Mouse (Mus musculus): ENCODE data around the gene Pip4k2c. TPM values are rescaled to one million over a fixed set of nuclear protein-coding genes. Genes with fewer than 3 reads are reported as not detected.

Gene Pip4k2c
- polyA plus RNA-seq, 1 experiment = 22.2 TPM

DNA sequence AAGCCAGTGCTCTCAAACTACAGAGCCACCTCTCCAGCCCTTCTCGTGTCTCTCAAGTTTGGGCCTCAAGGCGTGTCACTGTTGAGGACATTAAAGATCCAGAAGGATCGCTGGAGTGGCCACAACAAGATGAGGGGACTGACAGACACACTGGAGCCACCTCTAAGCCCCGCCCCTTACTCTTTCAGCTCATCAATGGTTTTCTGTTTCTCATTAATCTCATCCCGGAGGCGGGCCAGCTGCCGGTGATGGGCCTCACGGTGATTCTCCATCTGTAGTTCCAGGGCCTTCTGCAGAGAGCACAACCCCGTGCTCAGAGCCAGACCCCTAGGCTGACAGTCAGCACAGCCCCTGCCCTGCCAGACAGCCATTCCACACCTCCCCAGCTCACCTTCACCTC, 25.2 kb upstream of the Pip4k2c start:
- Histone ChIP-seq H3K36me3 (ENCODE audit: control insufficient read depth, insufficient read depth, low read length) (no peaks in the 10 kb centered on the region), H3K27me3 (ENCODE audit: control insufficient read depth, insufficient read depth, low read length) (0 out of 2 replicates have a peak, but pooled peaks cover 2% of the 10 kb centered on the region), H3K4me1 (ENCODE audit: control insufficient read depth, insufficient read depth, insufficient read length) (no peaks in the 10 kb centered on the region; the same call in 1 of the 2 replicates), H3K27ac (ENCODE audit: insufficient read depth, low read length) (no peak overlapping the region), H3K4me3 (ENCODE audit: extremely low read depth, insufficient read depth, insufficient read length) (no peak overlapping the region)
- TF ChIP-seq POLR2A (IDR thresholded peaks at IDR 0.05; ENCODE audit: low read depth, low read length) = no peak
- TF ChIP-seq CTCF (IDR thresholded peaks at IDR 0.05; ENCODE audit: extremely low read depth, insufficient read depth, insufficient read length, insufficient replicate concordance) = no peak
- DNase-seq (ENCODE audit: low read depth in 1 of 2, low spot score in 2 of 2) = no peak
- 79% methylated on average over 9 of the region's 9 CpGs for WGBS

DNA sequence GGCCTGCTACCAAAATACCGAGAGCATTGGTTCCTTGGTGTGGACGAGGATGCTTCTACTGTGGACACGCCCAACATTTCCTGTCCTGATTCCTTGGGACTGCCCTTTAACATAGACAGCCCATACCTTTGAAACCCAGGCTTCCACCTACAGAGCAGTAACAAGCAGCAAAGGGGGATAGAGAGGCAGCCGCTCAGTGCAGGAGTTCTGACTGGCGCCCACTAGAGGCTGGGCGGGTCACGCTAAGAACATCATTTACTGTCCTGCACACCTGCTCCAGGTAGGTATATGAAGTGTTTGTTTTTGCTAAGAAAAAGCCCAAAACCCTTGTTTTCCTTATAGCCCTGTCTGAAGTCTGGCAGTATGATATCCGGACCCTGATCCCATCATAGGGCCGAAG, 21.8 kb upstream of the Pip4k2c start:
- TF ChIP-seq CTCF (IDR thresholded peaks at IDR 0.05; ENCODE audit: extremely low read depth, insufficient read depth, insufficient read length, insufficient replicate concordance) (peak; percentile 18; the same call in 1 of the 2 replicates), POLR2A (IDR thresholded peaks at IDR 0.05; ENCODE audit: low read depth, low read length) (no peak)
- 0 out of 2 replicates have a peak, but pooled peaks cover 2% of the 10 kb centered on the region for H3K27me3 ChIP-seq (ENCODE audit: control insufficient read depth, insufficient read depth, low read length)
- no peak overlapping the region for H3K4me3 ChIP-seq (ENCODE audit: extremely low read depth, insufficient read depth, insufficient read length)
- H3K36me3 ChIP-seq (ENCODE audit: control insufficient read depth, insufficient read depth, low read length) = no peaks in the 10 kb centered on the region
- WGBS = 89% methylated on average over 9 of the region's 9 CpGs
- no peak overlapping the region for H3K27ac ChIP-seq (ENCODE audit: insufficient read depth, low read length)
- peak in 1 of 2 experiments; percentile 23 for DNase-seq (ENCODE audit: low read depth in 1 of 2, low spot score in 2 of 2)
- H3K4me1 ChIP-seq (ENCODE audit: control insufficient read depth, insufficient read depth, insufficient read length) = no peaks in the 10 kb centered on the region; the same call in 1 of the 2 replicates

DNA sequence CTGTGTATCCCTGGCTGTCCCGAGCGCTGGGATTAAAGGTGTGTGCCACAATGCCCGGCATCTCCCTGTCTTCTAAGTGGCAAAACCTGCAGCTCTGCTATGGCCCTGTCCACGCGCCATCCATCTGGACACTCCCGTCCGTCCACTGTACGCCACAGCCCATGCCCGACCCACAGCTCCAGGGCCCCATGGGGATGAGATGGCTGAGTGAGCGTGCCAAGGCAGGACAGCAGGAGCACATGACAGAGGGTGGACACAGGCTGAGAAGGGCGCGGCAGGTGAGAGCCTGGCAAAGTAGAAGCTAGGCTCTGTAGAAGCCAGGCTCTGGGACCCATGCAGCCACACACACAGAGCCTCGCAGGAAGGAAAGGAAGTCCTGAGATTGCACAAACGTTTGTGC, 20.4 kb upstream of the Pip4k2c start:
- WGBS = 72% methylated on average over 14 of the region's 14 CpGs
- no peak for TF ChIP-seq CTCF (IDR thresholded peaks at IDR 0.05; ENCODE audit: extremely low read depth, insufficient read depth, insufficient read length, insufficient replicate concordance)
- no peak for TF ChIP-seq POLR2A (IDR thresholded peaks at IDR 0.05; ENCODE audit: low read depth, low read length)

DNA sequence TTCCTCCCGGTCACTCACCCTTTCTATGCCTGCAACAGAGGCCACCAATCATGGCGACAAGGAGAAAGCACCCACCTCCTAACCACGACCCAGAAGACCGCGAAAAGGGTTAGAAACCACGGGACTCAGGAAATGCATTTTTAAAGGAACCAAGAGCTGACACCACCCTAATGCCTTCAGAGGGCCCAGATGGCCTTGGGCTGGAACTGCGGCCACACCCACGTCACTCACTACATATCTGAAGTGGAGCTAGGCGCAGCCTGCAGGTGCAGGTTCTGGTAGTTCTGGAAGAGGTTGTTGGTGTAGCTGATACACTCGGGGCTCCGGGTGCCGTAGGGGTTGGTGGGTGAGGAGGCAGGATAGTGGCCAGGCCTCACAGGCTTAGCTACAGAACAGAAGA, 19.3 kb upstream of the Pip4k2c start:
- Histone ChIP-seq H3K27me3 (ENCODE audit: control insufficient read depth, insufficient read depth, low read length) (no peaks in the 10 kb centered on the region), H3K4me3 (ENCODE audit: extremely low read depth, insufficient read depth, insufficient read length) (no peak overlapping the region), H3K36me3 (ENCODE audit: control insufficient read depth, insufficient read depth, low read length) (no peaks in the 10 kb centered on the region), H3K27ac (ENCODE audit: insufficient read depth, low read length) (no peak overlapping the region), H3K4me1 (ENCODE audit: control insufficient read depth, insufficient read depth, insufficient read length) (peaks cover 3% of the 10 kb centered on the region)
- WGBS = 11% methylated on average over 12 of the region's 12 CpGs
- TF ChIP-seq POLR2A (IDR thresholded peaks at IDR 0.05; ENCODE audit: low read depth, low read length) (no peak), CTCF (IDR thresholded peaks at IDR 0.05; ENCODE audit: extremely low read depth, insufficient read depth, insufficient read length, insufficient replicate concordance) (no peak)
- no peak for DNase-seq (ENCODE audit: low read depth in 1 of 2, low spot score in 2 of 2)

More for the DNA sequence above, 20.4 kb upstream of the Pip4k2c start:
- no peak for DNase-seq (ENCODE audit: low read depth in 1 of 2, low spot score in 2 of 2)
- Histone ChIP-seq H3K4me1 (ENCODE audit: control insufficient read depth, insufficient read depth, insufficient read length) (no peaks in the 10 kb centered on the region; the same call in 1 of the 2 replicates), H3K36me3 (ENCODE audit: control insufficient read depth, insufficient read depth, low read length) (no peaks in the 10 kb centered on the region), H3K27ac (ENCODE audit: insufficient read depth, low read length) (no peak overlapping the region), H3K27me3 (ENCODE audit: control insufficient read depth, insufficient read depth, low read length) (0 out of 2 replicates have a peak, but pooled peaks cover 2% of the 10 kb centered on the region), H3K4me3 (ENCODE audit: extremely low read depth, insufficient read depth, insufficient read length) (no peak overlapping the region)

DNA sequence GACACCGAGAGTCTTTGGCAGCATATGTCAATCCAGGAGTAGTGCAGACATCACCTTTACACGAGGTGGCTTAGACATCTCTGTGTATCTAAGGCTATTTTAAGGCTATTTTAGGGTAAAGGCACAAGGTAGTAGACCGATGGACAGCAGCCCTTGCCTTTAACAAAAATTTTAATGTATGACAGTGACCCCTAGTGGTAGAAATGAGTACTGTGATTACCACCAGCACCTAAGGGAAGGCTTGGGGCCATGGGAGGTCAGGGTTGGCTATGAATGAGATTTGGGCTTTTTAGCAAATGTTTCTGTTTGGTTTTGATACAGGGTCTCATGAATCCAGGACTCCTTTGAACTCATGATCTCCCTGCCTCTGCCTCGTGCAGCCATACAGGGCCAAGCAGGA, 17.5 kb upstream of the Pip4k2c start:
- H3K27me3 ChIP-seq (ENCODE audit: control insufficient read depth, insufficient read depth, low read length) = no peaks in the 10 kb centered on the region
- TF ChIP-seq CTCF (IDR thresholded peaks at IDR 0.05; ENCODE audit: extremely low read depth, insufficient read depth, insufficient read length, insufficient replicate concordance) (peak; percentile 12; the same call in 1 of the 2 replicates), POLR2A (IDR thresholded peaks at IDR 0.05; ENCODE audit: low read depth, low read length) (no peak)
- no peaks in the 10 kb centered on the region for H3K36me3 ChIP-seq (ENCODE audit: control insufficient read depth, insufficient read depth, low read length)
- H3K4me3 ChIP-seq (ENCODE audit: extremely low read depth, insufficient read depth, insufficient read length) = no peak overlapping the region
- peak; percentile 7 to 44 for DNase-seq (ENCODE audit: low read depth in 1 of 2, low spot score in 2 of 2)
- WGBS = 22% methylated on average over 4 of the region's 4 CpGs
- peaks cover 3% of the 10 kb centered on the region for H3K4me1 ChIP-seq (ENCODE audit: control insufficient read depth, insufficient read depth, insufficient read length)
- no peak overlapping the region for H3K27ac ChIP-seq (ENCODE audit: insufficient read depth, low read length)

DNA sequence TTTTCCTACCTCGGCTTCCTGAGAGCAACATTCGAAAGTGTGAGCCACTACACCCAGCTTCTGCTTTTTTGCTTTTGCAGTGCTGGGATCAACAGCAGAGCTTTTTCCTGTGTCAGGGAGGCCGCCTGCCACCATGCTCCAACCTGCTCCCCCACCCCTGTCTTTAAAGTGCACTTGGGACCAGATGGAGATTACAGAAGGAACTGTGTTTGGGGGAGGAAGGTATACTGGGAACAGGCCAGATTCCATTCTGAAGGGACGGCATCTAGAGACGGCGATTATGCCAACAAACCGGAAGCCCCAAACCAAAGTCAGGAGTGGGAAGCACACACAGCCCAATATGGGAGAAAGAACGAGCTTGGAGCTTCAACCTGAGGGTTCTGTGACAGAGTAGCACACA, 15.8 kb upstream of the Pip4k2c start:
- peaks cover 3% of the 10 kb centered on the region for H3K4me1 ChIP-seq (ENCODE audit: control insufficient read depth, insufficient read depth, insufficient read length)
- H3K36me3 ChIP-seq (ENCODE audit: control insufficient read depth, insufficient read depth, low read length) = no peaks in the 10 kb centered on the region
- DNase-seq (ENCODE audit: low read depth in 1 of 2, low spot score in 2 of 2) = no peak
- WGBS = 52% methylated on average over 8 of the region's 8 CpGs
- no peaks in the 10 kb centered on the region for H3K27me3 ChIP-seq (ENCODE audit: control insufficient read depth, insufficient read depth, low read length)
- H3K27ac ChIP-seq (ENCODE audit: insufficient read depth, low read length) = no peak overlapping the region
- H3K4me3 ChIP-seq (ENCODE audit: extremely low read depth, insufficient read depth, insufficient read length) = no peak overlapping the region
- TF ChIP-seq CTCF (IDR thresholded peaks at IDR 0.05; ENCODE audit: extremely low read depth, insufficient read depth, insufficient read length, insufficient replicate concordance) (no peak), POLR2A (IDR thresholded peaks at IDR 0.05; ENCODE audit: low read depth, low read length) (no peak)

DNA sequence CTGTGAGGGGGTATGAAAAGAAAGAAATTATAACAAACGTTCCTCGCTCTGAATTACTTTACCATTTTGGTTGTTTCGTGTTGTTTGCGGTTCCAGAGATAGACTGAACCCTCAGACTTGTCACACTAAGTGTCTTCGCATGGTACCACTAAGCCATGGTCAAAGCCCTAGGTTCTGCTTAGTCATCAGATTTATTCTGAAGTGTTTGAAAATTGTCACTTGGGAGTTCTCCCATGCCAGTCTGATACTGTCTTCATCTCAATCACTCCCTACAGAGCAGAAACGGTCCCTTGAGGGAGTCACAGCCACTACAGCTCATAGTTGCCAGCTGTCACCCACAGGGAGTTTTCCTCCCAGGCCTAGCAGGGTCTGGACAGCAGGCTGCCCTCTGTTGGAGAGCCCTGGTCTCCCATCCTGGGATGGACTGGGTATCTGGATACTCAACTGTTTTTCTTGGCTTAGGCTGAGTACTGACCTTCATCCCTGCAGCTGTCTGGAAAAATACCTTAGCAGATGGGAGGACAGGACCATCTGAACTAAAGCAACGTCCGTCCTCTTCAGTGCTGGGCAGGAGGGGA, 15.0 kb upstream of the Pip4k2c start:
- 62% methylated on average over 8 of the region's 8 CpGs for WGBS
- TF ChIP-seq CTCF (IDR thresholded peaks at IDR 0.05; ENCODE audit: extremely low read depth, insufficient read depth, insufficient read length, insufficient replicate concordance) (no peak), POLR2A (IDR thresholded peaks at IDR 0.05; ENCODE audit: low read depth, low read length) (no peak)
- peaks cover 3% of the 10 kb centered on the region; the same call in 1 of the 2 replicates for H3K4me1 ChIP-seq (ENCODE audit: control insufficient read depth, insufficient read depth, insufficient read length)
- no peak overlapping the region for H3K4me3 ChIP-seq (ENCODE audit: extremely low read depth, insufficient read depth, insufficient read length)
- DNase-seq (ENCODE audit: low read depth in 1 of 2, low spot score in 2 of 2) = no peak
- no peaks in the 10 kb centered on the region for H3K27me3 ChIP-seq (ENCODE audit: control insufficient read depth, insufficient read depth, low read length)
- no peaks in the 10 kb centered on the region for H3K36me3 ChIP-seq (ENCODE audit: control insufficient read depth, insufficient read depth, low read length)
- no peak overlapping the region for H3K27ac ChIP-seq (ENCODE audit: insufficient read depth, low read length)
